Mouse (Mus musculus) heart, adult 18-20 months (tissue): ENCODE measurements around the gene Sprr2h. TPM values are rescaled to one million over a fixed set of nuclear protein-coding genes. Genes with fewer than 3 reads are reported as not detected.

Experiments
- DNase-seq, 2 experiments: peaks; one replicate each; pipeline ENCODE4 v3.0.0; 2021 to 2022; ENCODE audit warnings: mixed read lengths in 1 of 2
- long read RNA-seq, 2 experiments: library from polyadenylated mRNA; stranded (forward); transcript quantifications; one replicate each; pipeline ENCODE4 v2.0.0; 2021
- total RNA-seq, 2 experiments: library from RNA; stranded (reverse); gene quantifications; 2 replicates each; pipeline ENCODE4 v1.2.3; 2021

Sprr2h gene
- not detected for total RNA-seq
- long read RNA-seq, experiment 1 = 0 reads
- long read RNA-seq, experiment 2 = 0 reads

- no peak for DNase-seq
Measured at GRCm38 (mm10) chr3:92385385-92385784, at the start of gene Sprr2h. Gene Sprr2h (plus strand): TSS chr3:92385685.

- no peak for DNase-seq
Measured at GRCm38 (mm10) chr3:92336278-92336677, 49.2 kb upstream of the Sprr2h start.

GRCm38 (mm10) chr3:92338840-92339239 is 46.6 kb upstream of the Sprr2h start, which contains the start of gene Sprr2d:
Gene Sprr2d (plus strand): TSS chr3:92339140.
- DNase-seq = no peak

- no peak for DNase-seq
Measured at GRCm38 (mm10) chr3:92351843-92352242, 33.6 kb upstream of the Sprr2h start, which contains the start of gene Sprr2e. Gene Sprr2e (plus strand): TSS chr3:92352143.

- DNase-seq = no peak
Measured at GRCm38 (mm10) chr3:92361619-92362018, 23.9 kb upstream of the Sprr2h start.

GRCm38 (mm10) chr3:92364887-92365286 is 20.6 kb upstream of the Sprr2h start, which contains the start of gene Sprr2f:
Gene Sprr2f (plus strand): TSS chr3:92365187.
- DNase-seq = no peak

- DNase-seq = no peak
Measured at GRCm38 (mm10) chr3:92373613-92374012, 11.9 kb upstream of the Sprr2h start.

- no peak for DNase-seq
Measured at GRCm38 (mm10) chr3:92394301-92394700, 8.8 kb downstream of the Sprr2h start.

- no peak for DNase-seq
Measured at GRCm38 (mm10) chr3:92407691-92408090, 22.2 kb downstream of the Sprr2h start, which contains the start of gene Sprr2i. Gene Sprr2i (plus strand): TSS chr3:92407991.

- no peak for DNase-seq
Measured at GRCm38 (mm10) chr3:92417782-92418181, 32.3 kb downstream of the Sprr2h start, which contains the start of gene Sprr2j-ps. Gene Sprr2j-ps (plus strand): TSS chr3:92418082.

GRCm38 (mm10) chr3:92429323-92429722 is 43.8 kb downstream of the Sprr2h start, which contains the start of gene Gm9774:
Gene Gm9774 (minus strand): TSS chr3:92429423.
- DNase-seq = no peak

- no peak for DNase-seq
Measured at GRCm38 (mm10) chr3:92432282-92432681, 46.8 kb downstream of the Sprr2h start, which contains the start of gene Sprr2k. Gene Sprr2k (plus strand): TSS chr3:92432582.

Other genes with a start within 250 kb of the Sprr2h start
- not detected for gene Lelp1, start 242.9 kb upstream of the Sprr2h start, total RNA-seq
- not detected for gene Sprr2a1, start 169.9 kb upstream of the Sprr2h start, total RNA-seq
- not detected for gene Sprr2a2, start 169.8 kb upstream of the Sprr2h start, total RNA-seq
- gene Sprr2a3, start 100.3 kb upstream of the Sprr2h start, total RNA-seq = not detected
- not detected for gene Sprr2b, start 69.1 kb upstream of the Sprr2h start, total RNA-seq
- not detected for gene Sprr2d, start 46.5 kb upstream of the Sprr2h start, total RNA-seq
- not detected for gene Sprr2e, start 33.5 kb upstream of the Sprr2h start, total RNA-seq
- not detected for gene Sprr2f, start 20.5 kb upstream of the Sprr2h start, total RNA-seq
- not detected for gene Sprr2i, start 22.3 kb downstream of the Sprr2h start, total RNA-seq
- gene Sprr2j-ps, start 32.4 kb downstream of the Sprr2h start, total RNA-seq = not detected
- gene Gm9774, start 43.7 kb downstream of the Sprr2h start, total RNA-seq = 1 to 10 TPM; 4.7 to 7.1 TPM
- gene Sprr2k, start 46.9 kb downstream of the Sprr2h start, total RNA-seq = not detected
- gene Sprr1b, start 53.1 kb downstream of the Sprr2h start, total RNA-seq = not detected
- not detected for gene Sprr3, start 73.0 kb downstream of the Sprr2h start, total RNA-seq
- not detected for gene Sprr1a, start 100.2 kb downstream of the Sprr2h start, total RNA-seq
- not detected for gene Sprr4, start 114.8 kb downstream of the Sprr2h start, total RNA-seq
- gene 2310046K23Rik, start 148.8 kb downstream of the Sprr2h start, total RNA-seq = not detected
- not detected for gene Ivl, start 188.1 kb downstream of the Sprr2h start, total RNA-seq
- not detected for gene Smcp, start 203.3 kb downstream of the Sprr2h start, total RNA-seq
- gene 2210017I01Rik, start 221.8 kb downstream of the Sprr2h start, total RNA-seq = not detected
- not detected for gene Lce6a, start 236.0 kb downstream of the Sprr2h start, total RNA-seq